Mouse (Mus musculus): ENCODE measurements around the gene Tspan18.

The Tspan18 gene

GRCm38 (mm10) chr2:93177668-93178312 lies 156.5 kb downstream of the Tspan18 start:
- DNase-seq, result no peak

GRCm38 (mm10) chr2:93176871-93177667 lies 157.2 kb downstream of the Tspan18 start:
- DNase-seq, result peak in 1 of 2 experiments; percentile 40

- DNase-seq, result peak in 1 of 2 experiments; percentile 41
Observed at GRCm38 (mm10) chr2:93176193-93176798, 158.0 kb downstream of the Tspan18 start.

GRCm38 (mm10) chr2:93175721-93176120 lies 158.6 kb downstream of the Tspan18 start:
- no peak for DNase-seq

GRCm38 (mm10) chr2:93175278-93175677 lies 159.0 kb downstream of the Tspan18 start:
- DNase-seq, result no peak

- DNase-seq, result no peak
Observed at GRCm38 (mm10) chr2:93174159-93174558, 160.1 kb downstream of the Tspan18 start.

- DNase-seq, result no peak
Observed at GRCm38 (mm10) chr2:93172460-93172859, 161.8 kb downstream of the Tspan18 start.

GRCm38 (mm10) chr2:93171929-93172328 lies 162.4 kb downstream of the Tspan18 start:
- no peak for DNase-seq

- peak in 1 of 2 experiments; percentile 38 for DNase-seq
Observed at GRCm38 (mm10) chr2:93170845-93171200, 163.5 kb downstream of the Tspan18 start.

GRCm38 (mm10) chr2:93170156-93170844 lies 164.0 kb downstream of the Tspan18 start:
- DNase-seq, result no peak

GRCm38 (mm10) chr2:93166734-93167406 lies 167.4 kb downstream of the Tspan18 start:
- no peak for DNase-seq

GRCm38 (mm10) chr2:93166295-93166694 lies 168.0 kb downstream of the Tspan18 start:
- no peak for DNase-seq

- DNase-seq, result no peak
Observed at GRCm38 (mm10) chr2:93163750-93164335, 170.5 kb downstream of the Tspan18 start.

- no peak for DNase-seq
Observed at GRCm38 (mm10) chr2:93163317-93163716, 171.0 kb downstream of the Tspan18 start.

GRCm38 (mm10) chr2:93162791-93163190 lies 171.5 kb downstream of the Tspan18 start:
- no peak for DNase-seq

- no peak for DNase-seq
Observed at GRCm38 (mm10) chr2:93161914-93162664, 172.2 kb downstream of the Tspan18 start.

- no peak for DNase-seq
Observed at GRCm38 (mm10) chr2:93160467-93161035, 173.8 kb downstream of the Tspan18 start.

GRCm38 (mm10) chr2:93154486-93155032 lies 179.7 kb downstream of the Tspan18 start:
- DNase-seq, result no peak

- no peak for DNase-seq
Observed at GRCm38 (mm10) chr2:93153833-93154232, 180.5 kb downstream of the Tspan18 start.

- peak; percentile 92 for DNase-seq
Observed at GRCm38 (mm10) chr2:93152883-93153491, 181.3 kb downstream of the Tspan18 start.

All from cerebellum, postnatal 36 days (tissue).